Mouse (Mus musculus): ENCODE results near the gene Anxa8.
A peak's percentile ranks its signal among the peaks of the same experiment; 100 is the strongest.

Gene Anxa8

GRCm38 (mm10) chr14:34085731-34086130 is at the start of gene Anxa8:
Gene Anxa8 (plus strand): TSS chr14:34085981.
- no peak for DNase-seq (ENCODE audit: low read depth, low spot score)

- no peak for DNase-seq (ENCODE audit: low read depth, low spot score)
These were observed 44.5 kb upstream of the Anxa8 start for GRCm38 (mm10) chr14:34041241-34041640.

- no peak for DNase-seq (ENCODE audit: low read depth, low spot score)
These were observed 42.4 kb upstream of the Anxa8 start for GRCm38 (mm10) chr14:34043341-34043740.

GRCm38 (mm10) chr14:34050101-34050779 is 35.5 kb upstream of the Anxa8 start:
- no peak for DNase-seq (ENCODE audit: low read depth, low spot score)

GRCm38 (mm10) chr14:34052516-34052915 is 33.3 kb upstream of the Anxa8 start, which contains the start of gene Antxrl:
Gene Antxrl (plus strand): TSS chr14:34052707.
- no peak for DNase-seq (ENCODE audit: low read depth, low spot score)

GRCm38 (mm10) chr14:34071665-34072064 is 14.1 kb upstream of the Anxa8 start:
- DNase-seq (ENCODE audit: low read depth, low spot score), result peak; percentile 2

- no peak for DNase-seq (ENCODE audit: low read depth, low spot score)
These were observed 10.4 kb upstream of the Anxa8 start for GRCm38 (mm10) chr14:34075346-34075745.

- DNase-seq (ENCODE audit: low read depth, low spot score), result peak; percentile 3
These were observed 8.6 kb upstream of the Anxa8 start for GRCm38 (mm10) chr14:34077222-34077621.

GRCm38 (mm10) chr14:34078293-34078692 is 7.5 kb upstream of the Anxa8 start:
- DNase-seq (ENCODE audit: low read depth, low spot score), result no peak

- peak; percentile 88 for DNase-seq (ENCODE audit: low read depth, low spot score)
These were observed 5.3 kb upstream of the Anxa8 start for GRCm38 (mm10) chr14:34080321-34080997.

GRCm38 (mm10) chr14:34086806-34087205 is 1.0 kb downstream of the Anxa8 start:
- DNase-seq (ENCODE audit: low read depth, low spot score), result no peak

GRCm38 (mm10) chr14:34087856-34088398 is 2.1 kb downstream of the Anxa8 start:
- no peak for DNase-seq (ENCODE audit: low read depth, low spot score)

GRCm38 (mm10) chr14:34089796-34090195 is 4.0 kb downstream of the Anxa8 start:
- no peak for DNase-seq (ENCODE audit: low read depth, low spot score)

GRCm38 (mm10) chr14:34091475-34091874 is 5.7 kb downstream of the Anxa8 start:
- no peak for DNase-seq (ENCODE audit: low read depth, low spot score)

GRCm38 (mm10) chr14:34092856-34093255 is 7.1 kb downstream of the Anxa8 start:
- DNase-seq (ENCODE audit: low read depth, low spot score), result no peak

GRCm38 (mm10) chr14:34096161-34096560 is 10.4 kb downstream of the Anxa8 start:
- DNase-seq (ENCODE audit: low read depth, low spot score), result no peak

- no peak for DNase-seq (ENCODE audit: low read depth, low spot score)
These were observed 16.8 kb downstream of the Anxa8 start, which contains the start of gene A630023A22Rik for GRCm38 (mm10) chr14:34102601-34103000. Gene A630023A22Rik (minus strand): TSS chr14:34102754.

- DNase-seq (ENCODE audit: low read depth, low spot score), result no peak
These were observed 18.1 kb downstream of the Anxa8 start for GRCm38 (mm10) chr14:34103855-34104254.

GRCm38 (mm10) chr14:34104892-34105291 is 19.1 kb downstream of the Anxa8 start:
- peak; percentile 66 for DNase-seq (ENCODE audit: low read depth, low spot score)

- DNase-seq (ENCODE audit: low read depth, low spot score), result peak; percentile 32
These were observed 20.7 kb downstream of the Anxa8 start for GRCm38 (mm10) chr14:34106389-34107062.

- no peak for DNase-seq (ENCODE audit: low read depth, low spot score)
These were observed 21.8 kb downstream of the Anxa8 start for GRCm38 (mm10) chr14:34107594-34107993.

- DNase-seq (ENCODE audit: low read depth, low spot score), result no peak
These were observed 28.5 kb downstream of the Anxa8 start for GRCm38 (mm10) chr14:34114311-34114710.

Measured in mesoderm, embryonic 11.5 days (tissue).